Mouse (Mus musculus): Measurements from ENCODE around the gene Evl.
A peak's percentile ranks its signal among the peaks of the same experiment; 100 is the strongest.

Gene Evl

DNA sequence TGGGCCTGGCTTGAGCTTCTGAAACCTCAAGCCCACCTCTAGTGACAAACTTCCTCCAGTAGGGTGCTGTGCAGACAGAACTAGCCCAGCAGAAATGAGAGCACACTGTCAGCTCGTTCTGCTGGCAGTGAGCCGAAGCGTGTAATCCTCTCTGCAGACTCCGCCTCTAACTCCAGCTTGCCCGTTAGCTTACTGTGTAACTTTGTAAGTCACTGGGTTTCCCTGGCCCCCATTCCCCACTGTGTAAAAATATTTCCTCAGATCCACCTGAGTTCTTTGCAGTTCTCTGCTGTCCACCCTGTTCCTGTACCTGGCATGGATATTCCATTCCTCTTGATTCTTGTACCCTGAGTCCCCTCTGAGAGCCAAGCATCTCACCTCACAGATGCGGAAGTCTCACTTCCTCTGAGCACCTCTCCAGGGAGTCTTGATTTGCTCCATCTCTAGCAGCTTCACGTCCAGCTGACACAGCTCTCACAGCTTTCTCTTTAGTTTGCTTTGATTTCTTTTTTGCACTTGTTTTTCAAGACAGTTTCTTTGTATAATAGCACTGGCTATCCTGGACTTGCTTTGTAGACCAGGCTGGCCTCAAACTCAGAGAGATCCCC, 96.6 kb downstream of the Evl start:
- no peak for DNase-seq

DNA sequence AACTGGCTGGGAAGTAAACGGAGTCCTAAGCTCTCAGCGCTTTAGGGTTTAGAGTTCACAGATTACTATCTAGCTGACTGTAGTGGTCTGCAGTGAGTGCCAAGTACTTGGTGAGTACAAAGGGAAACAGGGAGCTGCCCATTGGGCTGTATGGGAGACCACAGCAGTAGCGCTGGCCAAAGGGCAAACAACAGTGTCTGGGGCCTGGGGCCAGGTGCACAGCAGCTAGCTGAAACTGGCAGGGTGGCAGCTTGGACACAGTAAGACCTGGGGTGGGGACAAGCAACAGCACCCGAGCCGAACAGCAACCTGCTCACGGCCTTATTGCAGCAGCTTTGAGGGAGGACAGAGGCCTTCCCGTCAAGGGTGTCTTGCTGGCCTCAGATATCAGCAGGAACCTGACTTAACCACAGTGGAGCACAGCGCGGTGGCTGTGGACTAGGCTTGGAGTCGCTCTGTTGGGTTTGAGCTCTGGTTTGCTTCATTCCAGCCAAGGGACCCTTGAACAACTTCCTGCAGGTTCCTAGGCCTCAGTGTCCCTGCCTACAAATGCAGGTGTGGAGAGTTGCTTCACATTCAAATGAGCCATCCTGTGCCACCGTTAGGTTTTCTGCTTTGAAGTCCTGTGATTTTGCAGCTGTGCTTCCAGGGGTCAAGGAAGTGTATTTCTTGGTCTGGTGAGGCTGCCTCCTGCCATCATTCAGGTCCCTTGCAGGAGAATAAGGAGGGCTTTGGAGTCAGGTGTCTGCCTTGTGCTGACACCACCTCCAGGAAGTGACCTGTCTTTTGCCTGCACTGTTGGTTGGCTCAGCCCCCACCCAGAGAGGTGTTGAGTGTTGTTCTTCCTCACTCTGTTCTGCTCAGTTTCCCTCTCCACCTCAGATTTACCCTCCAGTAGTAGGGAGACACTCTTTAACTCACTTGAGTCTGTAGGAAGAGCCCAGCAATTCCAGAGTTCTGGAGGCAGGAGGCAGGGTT, 99.1 kb downstream of the Evl start:
- no peak for DNase-seq

DNA sequence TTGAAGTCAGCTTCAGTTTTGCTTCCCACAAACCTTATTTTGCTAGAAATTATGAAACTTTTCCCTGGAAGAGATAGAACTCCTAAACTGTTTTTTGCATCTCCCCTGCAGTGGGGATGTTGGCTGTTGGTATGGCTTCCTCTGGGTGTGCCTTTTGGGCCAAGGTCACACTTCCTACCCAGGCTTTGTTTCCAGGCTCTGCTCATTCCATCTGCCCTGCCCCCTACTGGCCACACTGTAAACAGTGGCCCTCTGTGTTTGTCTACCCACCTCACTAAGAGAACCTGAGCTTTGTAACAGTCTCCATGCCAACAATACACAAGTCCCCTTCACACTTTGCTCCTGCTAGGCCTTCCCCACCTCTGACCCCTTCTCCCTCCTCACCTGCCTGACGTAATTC, 102.8 kb downstream of the Evl start:
- DNase-seq: no peak

DNA sequence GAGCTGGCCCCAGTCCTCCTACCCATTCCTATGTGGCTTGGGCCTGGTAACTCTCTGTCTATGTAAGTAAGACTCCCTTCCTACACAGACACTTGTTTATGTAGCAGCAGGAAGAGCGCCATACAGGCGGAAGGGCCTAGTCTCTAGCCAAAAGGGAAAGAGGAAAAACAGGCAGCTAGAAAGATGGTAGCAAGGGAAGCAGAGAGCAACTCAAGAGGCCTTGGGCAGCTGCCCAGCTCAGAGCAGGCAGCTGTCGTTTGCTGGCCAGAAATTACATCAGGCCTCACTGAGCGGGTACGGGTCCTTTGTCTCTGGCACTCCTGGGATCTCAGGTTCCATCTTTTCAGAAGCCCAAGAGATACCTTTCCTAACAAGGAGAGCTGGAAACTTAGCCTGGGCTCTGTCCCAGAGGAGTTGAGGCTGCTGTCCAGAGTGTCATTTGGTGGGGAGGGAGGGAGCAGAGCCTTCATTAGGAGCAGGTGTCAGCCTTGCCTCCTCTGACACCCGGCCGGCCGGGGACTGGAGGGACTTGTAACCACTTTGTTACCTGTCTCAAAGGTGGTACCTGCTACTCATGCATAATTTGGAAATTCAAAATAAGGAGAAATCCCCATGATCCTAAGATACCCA, 114.2 kb downstream of the Evl start:
- peak; percentile 14 for DNase-seq

DNA sequence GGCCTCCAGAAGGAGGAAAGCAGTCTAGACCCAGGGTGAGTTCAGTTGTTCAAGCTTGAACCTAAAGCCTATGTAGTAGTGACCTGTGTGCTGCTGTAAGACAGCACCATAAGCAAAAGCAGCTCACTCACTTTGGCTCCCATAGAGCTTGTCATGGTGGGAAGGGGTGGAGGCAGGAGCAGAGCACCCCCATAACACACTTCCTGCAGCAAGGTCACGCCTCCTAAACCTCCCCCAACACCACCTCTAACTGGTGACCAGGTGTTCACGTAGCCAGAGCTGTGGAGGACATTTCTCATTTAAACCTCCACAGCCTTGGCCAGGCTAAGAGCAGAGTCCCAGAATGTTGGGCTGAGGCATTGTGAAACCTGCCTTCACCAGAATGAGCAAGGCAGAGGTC, 117.0 kb downstream of the Evl start:
- no peak for DNase-seq

DNA sequence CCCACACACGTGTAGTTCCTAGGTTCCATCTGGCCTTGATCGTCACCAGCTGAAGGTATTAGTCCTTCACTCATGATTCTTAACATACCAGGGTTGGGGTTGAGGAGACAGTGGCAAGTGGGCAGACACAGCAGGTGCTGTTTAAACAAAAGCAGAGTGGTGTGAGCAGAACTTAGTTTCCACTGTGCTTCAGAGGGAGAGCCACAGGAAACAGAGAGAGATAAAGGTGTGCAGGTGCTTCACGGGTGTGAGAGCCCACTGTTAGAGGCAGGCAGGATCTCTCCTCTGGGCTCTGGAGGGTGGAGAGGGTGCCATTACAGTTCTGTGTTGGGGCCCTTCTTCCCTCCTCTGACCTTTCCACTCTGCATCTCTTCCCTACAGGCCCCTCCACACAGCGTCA, 118.4 kb downstream of the Evl start:
- DNase-seq: no peak

DNA sequence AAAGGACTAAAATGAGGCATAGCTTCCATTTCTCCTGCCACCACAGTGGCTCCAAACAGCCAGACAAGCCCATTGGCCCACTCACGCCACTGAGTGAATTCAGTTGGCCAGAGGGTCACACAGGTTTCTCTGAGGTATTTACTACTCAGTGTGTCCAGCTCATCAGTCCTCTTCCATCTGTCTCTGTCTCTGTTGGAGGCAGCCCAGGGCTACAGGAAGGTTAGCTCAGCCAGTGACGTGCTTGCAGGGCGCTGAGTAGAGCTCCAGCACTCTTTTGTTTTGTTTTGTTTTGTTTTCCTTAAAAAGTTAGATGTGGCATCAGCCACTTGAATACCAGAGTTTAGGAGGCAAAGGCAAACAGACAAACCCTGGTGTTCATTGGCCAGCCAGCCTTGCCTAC, 119.0 kb downstream of the Evl start:
- DNase-seq: peak; percentile 29

DNA sequence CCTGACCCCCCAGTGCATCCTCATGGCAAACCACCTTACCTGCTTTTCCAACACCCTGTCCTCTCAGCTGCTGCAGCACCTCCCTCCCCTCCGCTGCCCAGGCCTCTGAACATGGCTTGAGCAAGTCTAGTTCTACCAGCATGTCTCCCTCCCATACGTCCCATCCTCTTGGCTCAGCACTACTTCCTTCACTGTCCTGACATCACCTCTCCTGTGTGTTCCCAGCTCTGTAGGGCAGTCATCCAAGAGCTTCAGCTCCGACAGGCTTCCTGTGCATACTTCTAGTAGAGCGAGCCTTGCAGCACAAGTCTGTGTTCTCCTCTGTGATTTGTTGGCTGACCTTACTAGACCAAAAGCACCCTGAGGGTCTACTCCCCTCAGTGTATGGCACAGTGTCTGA, 120.0 kb downstream of the Evl start:
- DNase-seq: peak; percentile 64

DNA sequence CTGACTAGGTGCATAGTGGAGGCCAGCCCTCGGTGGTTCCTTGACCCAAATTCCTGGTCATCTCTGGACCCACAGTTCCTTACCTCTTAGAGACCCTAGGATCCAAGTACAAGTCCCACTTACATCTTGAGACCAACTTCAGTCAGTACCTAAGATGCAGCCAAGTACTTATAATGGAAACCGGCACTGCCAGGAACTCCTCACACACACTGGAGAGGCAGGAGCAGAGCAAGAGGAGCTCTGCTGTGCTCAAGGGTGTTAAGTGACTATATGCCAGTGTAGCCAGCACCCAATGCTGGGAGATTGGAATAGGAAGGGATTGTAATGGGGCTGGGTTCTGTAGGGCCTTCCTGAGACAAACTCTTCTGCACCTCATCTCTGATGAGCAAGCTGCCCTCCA, 120.4 kb downstream of the Evl start:
- DNase-seq: no peak

DNA sequence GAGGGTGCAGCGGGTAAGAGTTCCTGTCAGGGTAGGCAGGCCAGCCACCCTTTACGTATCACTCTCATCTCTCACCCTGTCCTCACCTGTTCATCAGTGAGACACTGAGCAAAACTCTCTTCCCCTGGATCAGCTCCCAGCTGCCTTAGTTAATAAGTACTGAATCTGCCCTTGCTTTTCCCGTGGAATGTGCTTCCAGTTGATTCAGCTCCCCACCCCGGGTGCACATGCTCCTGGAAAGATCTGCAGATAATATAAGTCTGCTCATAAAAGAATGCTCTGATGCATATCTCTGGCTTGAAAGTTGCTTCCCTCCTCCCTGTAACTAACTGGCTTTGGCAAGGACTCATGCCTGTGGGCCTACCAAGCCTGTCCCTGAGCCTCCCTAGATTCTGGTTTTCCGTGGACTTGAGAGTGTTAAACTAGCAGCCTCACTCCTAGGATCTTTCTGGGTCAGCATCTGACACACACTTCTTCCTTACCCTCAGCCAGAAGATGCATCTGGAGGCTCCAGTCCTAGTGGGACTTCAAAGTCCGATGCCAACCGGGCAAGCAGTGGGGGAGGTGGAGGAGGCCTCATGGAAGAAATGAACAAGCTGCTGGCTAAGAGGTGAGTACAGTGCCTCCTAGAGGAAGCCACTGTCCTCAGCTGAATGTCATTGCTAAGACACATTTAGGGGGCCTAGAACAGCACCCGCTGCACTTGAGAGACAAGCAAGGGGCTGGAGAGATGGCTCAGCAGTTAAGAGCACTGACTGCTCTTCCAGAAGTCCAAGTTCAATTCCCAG, 121.3 kb downstream of the Evl start:
- DNase-seq: no peak

DNA sequence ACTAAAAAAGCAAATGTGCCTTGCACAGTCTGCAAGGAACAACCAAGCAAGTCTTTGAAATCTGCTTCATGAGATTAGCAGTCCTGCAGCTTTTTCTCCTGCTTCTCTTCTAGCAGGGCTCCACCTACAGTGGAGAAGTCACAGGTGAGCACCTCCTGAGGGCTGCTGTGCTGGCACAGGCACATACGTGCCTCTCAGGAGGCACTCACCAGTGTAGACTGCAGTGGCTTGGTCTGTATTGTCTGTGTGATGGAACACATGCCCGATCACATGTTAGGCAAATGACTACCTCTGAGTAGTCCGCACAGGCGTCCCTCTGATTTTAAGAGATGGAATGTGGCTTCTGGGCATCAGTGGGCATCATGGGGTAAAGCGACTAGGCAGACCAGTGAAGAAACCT, 122.6 kb downstream of the Evl start:
- DNase-seq: no peak

DNA sequence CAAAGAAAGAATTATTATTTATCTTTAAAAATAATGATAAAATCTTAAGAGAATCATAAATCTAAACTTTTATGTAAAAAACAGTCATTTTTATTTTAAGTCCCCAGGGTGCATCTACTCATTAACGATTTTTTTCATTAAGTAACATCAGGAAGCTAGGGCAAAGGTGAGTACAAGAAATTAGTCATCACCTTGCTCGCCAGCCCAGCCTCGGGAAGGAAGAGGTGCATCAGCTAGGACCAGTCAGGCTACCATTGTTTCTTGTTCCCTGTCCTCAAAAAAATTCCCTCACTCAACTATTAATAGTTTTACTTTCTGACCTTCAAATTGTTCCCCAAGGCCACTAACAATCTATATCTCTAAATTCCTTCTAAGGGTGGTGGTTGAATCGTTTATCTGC, 123.8 kb downstream of the Evl start:
- DNase-seq: no peak

DNA sequence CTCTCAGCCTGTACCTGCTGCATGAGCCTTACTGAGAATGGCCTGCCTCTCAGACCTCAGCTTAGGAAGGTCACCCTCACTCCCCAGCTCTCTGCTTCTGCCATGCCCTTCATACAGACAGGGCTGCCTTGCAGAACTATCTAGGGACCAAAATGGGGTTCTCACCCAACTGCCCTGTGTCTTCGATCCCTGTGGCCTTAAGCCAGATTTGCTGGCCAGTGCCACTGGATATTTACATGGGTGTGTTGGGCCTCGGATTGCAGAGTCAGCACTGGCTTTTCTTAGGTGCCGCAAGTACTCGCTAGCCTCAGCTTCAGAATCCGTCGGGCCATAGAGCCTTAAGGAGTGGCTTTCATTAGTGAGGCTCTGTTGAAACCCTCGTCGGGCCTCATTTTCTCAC, 126.3 kb downstream of the Evl start:
- no peak for DNase-seq

DNA sequence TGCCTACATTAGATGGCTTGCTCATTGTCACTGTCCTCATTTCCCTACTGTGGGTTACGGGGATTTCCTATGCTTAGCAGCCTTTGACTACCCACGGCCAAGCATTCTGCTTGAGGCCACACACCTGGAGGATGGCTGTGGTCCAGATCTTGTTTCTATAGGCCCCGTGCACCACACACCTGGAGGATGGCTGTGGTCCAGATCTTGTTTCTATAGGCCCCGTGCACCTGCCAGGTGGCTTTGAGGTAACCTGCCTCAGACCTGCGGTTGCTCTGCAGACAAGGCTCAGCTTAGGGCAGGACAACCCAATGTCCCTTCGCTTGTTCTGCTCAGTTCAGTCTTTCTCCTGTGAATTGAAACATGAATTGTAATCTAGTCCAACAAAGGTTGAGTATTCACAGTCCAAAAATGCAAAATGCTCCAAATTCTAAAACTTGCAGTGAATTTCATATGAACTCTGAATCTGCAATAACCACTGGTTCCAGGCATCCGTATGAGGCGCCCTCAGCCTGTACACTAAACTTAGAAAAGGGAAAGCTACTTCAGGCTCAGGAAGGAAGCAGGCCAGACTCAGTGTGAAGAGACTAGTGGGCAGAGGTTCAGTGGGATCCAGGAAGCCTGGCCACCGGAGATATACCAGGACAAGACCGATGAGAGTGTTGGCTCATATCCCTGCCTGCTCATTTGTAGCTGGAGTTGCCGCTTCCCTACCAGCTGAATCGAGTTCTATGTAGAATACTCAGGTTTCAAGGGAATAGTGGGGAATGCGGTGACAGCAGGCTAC, 127.9 kb downstream of the Evl start:
- no peak for DNase-seq

DNA sequence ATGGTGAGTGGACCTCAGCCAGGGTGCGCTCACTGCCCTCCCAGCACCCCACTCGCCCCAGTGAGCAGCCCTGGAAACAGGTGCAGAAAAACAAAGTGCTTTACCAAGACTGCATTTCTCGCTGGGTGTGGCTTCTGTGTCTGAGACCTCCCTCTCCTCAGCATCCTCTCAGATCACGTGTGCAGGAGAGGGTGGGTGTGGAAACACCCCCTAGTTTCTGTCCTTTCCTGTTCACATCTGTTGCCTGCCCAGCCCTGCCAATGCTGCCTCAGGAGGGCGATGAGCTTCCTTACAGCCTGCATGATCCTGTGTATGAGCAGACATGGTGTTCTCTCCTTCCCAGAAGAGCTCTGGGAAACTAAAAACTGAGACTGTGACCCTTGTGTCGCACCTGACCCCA, 131.9 kb downstream of the Evl start:
- no peak for DNase-seq

DNA sequence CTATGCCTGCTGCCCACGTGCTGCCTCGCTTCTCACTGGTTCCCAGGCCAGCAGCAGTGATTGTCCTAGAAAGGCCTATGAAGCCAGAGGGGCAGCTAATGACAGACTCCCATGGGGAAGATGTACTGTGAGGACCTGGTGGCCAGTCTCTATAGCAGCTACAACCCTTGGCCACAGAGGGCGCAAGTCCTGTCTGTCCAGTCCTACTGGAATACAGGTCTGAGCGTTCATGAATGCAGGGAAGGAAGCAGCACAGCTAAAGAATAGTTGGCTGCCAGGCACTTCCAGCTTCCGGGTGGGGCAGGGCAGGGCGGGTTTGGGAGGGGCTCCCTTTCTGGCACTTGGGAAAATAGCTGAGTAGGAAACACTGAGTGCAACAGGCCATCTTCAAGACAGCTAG, 132.4 kb downstream of the Evl start:
- no peak for DNase-seq

DNA sequence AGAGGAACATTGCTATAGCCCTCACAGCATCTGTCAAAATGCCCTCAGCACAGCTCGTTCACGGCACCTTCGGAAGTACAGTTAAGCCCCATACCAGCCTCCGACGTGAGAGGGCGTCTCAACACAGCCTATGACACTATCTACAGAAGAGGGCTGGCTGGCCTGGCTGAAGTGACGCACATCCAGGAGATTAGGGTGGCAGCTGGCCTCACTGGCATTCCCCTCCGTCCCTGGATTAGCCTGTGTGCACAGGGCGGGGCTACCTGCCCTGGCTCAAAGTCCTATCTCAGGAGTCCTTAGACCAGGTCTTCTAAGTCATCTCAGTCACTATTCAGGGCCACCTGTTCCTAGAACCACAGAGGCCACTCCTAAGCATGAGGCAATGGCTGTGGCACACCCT, 134.6 kb downstream of the Evl start:
- no peak for DNase-seq

DNA sequence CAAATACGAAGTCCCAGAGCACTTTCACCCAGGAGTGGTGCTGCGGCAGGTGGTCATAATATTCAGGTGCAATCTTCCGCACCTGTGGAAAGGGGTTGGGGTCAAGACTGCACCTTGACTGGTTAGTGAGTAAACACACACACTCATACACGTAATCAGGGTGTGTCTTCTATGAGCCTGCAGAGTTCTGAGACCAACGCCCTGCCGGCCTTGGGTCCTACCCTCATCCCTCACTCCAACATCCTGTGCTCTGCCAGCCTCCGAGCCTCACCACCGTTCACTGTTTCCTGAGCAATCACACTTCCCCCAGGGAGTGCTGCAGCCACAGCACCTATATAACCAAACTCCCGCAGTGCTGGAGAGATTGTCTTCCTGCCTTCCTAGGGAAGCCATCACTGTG, 136.0 kb downstream of the Evl start:
- no peak for DNase-seq

DNA sequence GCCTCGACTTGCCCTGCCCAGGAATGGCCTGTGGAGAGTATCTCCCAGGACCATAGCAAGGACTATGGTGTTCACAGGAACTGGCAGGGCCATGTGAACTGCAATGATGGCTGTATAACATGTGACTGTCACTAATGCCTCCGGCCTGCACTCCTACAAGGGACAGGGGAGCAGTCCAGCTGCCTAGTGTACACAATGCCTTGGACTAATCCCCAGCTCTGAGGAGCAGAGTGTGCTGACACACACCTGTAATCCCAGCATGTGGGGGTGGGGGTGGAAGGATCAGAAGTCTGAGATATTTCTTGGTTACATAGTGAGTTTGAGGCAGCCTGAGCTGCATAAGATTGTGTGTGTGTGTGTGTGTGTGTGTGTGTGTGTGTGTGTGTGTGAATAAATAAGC, 139.1 kb downstream of the Evl start:
- no peak for DNase-seq

DNA sequence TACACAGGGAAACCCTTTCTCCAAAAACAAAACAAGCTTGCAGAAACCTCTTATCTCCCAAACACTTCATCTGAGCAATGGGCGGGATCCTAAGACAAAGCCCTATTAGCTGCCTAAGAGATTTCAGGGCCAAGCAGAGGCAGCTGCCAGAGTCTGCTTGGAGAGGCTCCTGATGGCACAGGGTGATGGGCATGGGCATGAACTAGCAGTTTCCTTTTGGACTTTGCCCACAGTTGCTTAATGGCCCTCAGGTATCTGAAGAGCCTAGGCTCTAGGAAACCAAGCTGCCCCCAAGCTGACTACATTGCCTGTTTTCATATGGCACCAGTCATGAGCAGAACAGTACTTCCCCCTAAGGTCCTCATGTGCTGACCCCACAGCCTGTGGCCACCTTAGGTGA, 139.7 kb downstream of the Evl start:
- DNase-seq: no peak

DNA sequence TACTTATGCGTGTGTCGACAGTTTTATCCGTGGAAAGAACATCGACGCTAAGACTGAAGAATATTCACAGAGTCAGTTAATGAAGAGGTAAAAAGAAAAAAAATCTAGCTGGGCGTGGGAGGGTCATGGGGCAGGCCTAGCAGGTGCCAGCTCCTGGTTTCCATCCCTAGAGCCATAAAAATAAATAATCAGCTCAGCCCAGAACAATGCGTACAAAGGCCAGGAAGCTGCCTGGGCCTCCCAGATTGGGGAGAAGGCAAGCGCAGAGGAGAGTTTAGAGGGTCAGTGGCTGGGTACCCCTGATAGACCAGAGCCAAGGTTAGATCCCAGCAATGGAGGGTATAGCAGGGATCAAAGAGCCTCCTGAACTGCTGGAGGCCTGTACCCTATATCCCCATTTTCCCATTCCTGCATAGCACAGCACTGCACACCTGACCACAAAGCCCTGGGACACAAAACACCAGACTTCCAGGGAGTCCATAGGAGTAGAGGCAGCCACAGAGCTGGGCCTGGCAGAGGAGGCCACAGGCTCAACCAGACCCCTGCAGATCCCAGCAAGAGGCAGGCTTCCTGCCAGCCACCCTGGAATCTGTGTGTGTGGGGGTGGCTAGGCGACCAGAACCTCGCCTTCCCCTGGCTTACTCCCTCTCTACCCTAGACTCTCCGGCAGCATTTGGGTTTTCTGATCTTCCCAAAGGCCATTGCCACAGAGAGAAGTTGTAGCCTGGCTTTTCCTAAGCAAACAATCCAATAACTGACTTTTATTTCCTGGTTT, 144.4 kb downstream of the Evl start:
- no peak for DNase-seq

DNA sequence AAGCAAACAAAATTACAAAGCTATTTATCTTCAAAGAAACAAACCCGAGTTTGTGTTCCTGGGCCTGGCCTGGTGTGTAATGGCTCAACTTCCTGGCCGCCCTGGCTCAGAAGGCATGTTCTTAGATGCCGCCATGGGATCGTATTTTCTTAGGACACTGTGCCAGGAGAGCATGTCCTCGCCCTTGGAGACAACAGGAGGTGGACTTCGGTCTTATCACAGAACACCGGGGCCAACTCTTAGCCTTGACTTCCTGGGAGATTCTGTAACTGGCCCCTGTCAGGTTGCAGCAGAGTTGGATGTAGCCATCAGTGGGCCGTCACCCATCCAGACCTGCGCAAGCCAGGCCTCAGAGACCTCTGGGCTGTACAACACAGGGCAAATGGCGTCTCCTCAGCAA, 145.1 kb downstream of the Evl start:
- DNase-seq: no peak

Data from cerebellum, adult 11-12 months (tissue).